Mouse (Mus musculus) liver, adult (tissue): ENCODE results near the gene Acd.

Source experiments
- GATA4 ChIP-seq: IDR thresholded peaks from 2 replicates; pipeline ENCODE4 v1.6.1; 2014; ENCODE audit warnings: mild to moderate bottlenecking, low read length; ENCODE audit not compliant: insufficient replicate concordance

The Acd gene

DNA sequence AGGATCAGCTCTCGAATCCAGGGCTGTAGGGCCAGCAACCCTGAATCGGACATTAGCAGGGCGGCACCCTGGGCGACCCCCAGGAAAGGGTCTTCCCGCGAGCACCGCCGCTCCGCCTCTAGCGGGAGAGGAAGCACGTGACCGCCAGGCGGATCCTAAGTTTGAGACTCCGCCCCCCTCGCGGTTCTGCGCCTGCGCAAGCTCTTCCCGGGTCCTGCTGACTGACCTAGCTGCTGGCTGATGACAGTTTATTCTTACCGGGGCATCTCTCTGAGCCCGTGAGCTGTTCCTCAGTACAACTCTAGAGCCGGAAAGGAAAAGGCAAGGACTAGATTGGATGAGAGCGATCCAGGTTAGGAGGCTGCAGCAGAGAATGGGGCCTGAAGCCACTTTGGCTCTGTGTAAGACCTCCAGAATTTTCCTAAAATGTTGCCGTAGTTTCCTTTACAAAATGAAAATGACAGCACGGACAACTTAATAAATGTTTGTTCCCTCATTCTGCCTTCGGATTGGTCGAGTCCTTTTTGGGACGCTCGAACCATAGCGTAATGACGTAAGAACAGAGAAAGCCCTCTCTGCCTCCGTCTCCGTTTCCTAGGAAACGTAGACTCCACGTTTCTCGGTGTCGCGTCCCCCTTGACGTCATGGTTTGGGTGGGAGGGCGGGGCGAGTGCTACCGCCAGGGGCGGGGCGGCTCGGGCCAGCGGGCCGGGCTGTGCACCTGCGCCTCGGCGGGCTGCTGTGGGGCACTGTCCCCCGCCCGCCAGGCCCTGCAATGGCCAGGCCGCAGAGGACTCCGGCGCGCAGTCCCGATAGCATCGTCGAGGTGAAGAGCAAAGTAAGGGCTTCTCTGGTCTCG, at the start of gene Acd, which contains the start of gene Pard6a:
Gene Acd (minus strand): TSS at position 137 of the 859 bp plus-strand sequence.
Gene Pard6a (plus strand): TSS at position 183 of the 859 bp plus-strand sequence.
- no peak for TF ChIP-seq GATA4

DNA sequence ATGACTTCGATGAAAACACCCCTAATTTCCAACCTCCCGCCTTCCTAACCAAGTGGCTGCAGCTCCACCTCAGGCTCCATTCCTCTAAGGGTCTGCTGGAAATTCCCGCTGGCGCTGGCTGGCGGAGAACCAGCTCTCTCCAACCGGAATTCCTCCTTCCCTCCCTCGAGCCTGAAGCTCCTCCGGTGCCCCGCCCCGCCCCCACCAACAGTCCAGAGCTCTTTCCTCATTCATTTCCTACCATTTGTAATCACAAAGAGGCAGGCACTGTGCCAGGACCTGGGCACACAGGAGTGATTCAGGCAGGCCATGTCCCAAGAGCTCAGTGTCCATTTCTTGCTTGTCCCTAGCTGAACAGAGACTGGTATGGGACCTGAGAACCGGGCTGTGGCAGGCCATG, 49.7 kb upstream of the Acd start:
- peak; percentile 49; the same call in 1 of the 2 replicates for TF ChIP-seq GATA4

DNA sequence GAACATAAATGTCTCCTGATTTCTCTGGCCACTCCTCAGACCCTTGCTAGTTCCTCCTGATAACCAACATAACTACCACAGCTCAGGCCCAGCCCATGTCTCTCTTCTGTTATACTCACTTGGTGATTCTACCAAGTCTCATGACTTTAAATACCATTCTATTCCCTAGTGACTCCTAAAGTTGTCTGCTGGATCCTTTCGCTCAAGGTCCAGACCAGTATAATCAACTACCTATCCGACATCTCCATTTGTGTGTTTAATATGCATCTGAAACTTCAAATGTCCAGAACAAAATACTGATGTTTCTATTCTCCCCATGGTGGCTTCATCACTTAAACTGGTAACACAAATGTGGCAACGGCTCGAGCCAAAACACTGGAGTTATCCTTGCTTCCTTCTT, 42.4 kb upstream of the Acd start:
- TF ChIP-seq GATA4: no peak

DNA sequence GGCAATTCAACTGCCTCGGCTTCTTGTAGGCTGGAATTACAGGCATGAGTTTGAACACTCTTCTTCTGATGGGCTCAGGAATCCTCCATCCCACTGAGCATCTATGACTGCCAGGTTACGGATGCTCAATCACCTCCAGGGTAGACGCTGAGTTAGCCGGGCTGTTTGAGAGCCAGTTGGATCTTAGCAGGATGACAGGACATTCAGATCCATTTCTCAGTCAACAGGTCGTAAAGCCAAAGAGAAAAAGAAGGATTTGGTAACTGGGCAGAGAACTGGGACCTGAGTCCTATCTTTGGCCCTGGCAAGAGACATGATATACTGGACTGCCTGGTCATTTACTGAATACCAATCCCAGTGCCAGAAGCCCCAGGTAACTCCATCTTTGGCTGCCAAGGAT, 38.3 kb upstream of the Acd start:
- TF ChIP-seq GATA4: no peak

DNA sequence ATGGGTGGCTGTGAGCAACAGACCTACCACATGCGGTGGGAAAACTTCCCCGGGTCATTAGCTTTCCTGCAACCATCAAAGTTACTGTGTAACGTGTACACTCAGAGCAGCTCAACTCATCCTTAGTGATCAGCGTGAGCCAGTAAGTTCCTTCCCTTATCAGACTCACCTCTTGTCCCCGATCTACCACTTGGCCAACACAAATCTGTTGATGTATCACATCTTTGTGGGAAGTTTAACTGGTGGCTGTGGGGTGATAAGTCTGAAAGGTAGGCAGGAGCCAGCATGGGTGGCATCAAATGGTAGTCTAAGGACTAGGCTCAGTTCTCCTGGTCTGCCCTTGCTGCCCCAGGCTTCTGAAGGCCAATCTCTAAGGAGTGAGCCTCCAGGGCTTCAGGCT, 31.3 kb upstream of the Acd start:
- TF ChIP-seq GATA4: no peak

DNA sequence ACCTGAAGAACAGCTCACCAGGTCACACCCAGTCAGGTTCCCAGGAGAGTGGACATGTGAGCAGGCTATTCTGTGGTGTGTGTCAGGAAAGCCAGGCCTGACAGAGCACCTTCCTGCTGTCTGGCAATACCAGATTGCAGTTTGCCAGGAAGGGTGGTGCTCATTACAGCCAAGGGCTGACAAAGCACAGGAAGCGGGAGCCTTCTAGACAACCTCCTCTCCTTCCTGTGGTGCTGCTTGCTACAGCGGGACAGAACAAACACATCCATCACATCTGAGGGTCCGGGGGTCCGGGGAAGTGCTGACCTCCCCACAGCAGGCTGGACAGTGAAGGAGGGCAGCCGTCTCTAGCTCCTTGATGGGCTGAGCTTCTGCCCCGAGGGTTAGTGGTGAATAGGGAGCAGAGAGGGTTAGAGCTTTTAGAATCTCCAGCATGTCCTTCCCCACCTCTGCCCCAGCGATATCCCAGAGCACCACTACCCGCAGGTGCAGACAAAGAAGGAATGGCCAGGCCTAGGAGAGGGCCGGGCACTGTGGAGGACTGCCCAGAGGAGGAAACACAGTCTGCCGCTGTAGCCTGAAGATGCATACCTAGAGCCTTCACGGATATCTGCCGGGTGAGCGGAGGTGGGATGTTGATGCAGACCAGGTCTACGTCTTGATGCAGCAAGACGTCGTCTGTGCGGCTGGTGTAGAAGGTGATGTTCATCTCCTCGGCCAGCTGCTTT, 26.7 kb upstream of the Acd start:
- TF ChIP-seq GATA4: peak; percentile 79; the same call in 1 of the 2 replicates

DNA sequence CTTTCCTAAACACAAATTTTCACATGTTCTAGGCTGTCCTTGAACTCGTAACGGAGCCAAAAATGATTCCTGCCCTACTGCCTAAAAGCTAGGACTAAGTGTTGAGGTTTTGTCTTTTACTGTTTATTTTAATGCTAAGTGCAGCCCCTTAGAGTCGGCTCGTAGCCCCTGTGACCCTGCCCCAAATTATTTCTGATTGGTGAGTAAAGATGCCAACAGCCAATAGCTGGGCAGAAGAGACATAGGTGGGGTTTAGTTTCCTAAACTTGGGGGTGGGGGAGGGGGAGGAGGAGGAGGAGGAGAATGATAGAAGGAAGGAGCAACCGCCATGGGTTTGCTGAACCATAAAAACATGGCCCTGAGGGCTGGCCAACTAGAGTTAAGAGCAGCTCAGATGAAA, 24.8 kb upstream of the Acd start:
- TF ChIP-seq GATA4: no peak

DNA sequence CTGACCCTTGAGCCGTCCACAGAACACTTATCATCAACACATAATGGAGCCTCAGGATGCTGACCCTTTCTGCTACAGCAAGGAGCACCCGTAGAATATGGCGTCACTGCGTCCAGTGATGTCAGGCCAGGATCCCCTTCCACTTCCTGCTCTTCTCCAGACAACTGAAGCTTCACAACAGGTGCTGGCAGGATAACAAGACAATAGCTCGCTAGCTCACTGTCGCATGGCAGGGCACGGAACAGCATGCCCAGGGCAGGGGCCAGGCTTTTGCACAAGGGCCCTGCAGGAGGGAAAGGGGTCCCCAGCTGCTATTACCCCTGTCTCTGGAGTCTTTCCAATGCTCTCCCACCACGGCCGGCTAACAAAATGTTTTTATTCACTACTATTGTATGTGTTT, 22.0 kb upstream of the Acd start:
- no peak for TF ChIP-seq GATA4

DNA sequence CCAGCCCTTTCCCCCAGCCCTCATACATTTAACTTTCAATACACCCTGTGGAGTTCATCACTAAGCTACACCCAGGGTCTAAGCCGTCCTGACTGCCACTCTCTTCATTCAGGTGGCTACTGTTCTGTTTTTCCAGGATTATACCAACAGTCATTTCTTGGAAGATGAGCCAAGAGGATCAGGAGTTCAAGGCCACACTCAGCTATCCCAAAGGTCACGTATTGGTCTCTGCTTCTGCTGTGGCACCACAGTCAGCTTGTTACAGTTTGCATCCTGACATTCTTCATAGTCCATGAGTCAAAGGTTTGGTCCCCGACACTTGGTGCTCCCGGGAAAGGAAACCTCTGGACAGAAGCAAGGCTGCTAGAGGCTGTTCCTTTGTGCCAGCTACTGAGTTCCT, 18.7 kb upstream of the Acd start:
- TF ChIP-seq GATA4: no peak

DNA sequence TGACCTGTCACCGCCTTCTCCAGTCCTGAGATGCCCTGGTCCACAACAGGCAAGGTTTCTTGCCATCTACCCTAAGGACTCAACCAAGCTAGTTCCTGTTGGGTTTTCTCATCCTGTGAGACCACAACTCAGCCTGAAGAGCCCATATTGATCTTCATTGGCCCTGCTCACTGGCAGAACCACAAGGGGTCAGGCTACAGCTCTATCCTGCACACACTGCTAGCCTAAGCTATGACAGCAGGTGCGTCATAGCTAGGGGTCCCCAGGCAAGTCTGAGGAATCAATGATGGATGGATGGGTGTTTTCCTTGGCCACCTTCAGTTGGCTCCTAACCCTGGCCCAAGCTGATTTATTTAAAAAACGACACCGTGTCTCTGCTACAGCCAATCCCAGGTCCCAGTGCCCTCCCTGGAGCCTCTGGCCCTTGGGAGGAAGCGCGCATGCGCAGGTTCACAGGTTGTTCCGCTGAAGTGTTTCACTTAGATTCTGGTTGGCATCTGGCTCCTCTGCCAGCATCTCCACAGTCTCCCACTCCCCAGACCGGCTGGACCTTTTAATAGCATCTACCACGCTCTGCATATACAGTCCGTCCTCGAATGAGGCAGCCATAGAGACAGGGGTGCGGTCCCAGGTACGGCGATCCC, 15.5 kb upstream of the Acd start:
- no peak for TF ChIP-seq GATA4

DNA sequence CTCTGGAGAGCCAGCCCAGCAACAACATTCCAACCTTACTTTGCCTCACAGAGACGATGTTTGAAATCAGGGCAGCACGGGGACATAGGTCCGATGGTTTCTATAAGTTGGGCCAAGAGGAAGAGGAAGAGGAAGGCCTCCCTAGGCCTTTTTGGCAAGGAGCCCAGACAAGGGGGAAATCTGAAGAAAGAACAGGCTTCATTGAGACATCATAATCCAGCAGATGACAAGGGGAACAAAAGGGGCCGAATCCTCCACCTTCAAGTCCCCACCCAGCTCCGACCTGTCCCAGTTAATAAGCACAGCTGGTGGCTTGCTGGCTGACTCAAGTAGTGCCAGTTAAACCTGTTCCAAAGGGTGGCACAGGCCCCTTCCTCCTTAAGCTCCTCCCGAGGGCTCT, 14.1 kb upstream of the Acd start:
- no peak for TF ChIP-seq GATA4

DNA sequence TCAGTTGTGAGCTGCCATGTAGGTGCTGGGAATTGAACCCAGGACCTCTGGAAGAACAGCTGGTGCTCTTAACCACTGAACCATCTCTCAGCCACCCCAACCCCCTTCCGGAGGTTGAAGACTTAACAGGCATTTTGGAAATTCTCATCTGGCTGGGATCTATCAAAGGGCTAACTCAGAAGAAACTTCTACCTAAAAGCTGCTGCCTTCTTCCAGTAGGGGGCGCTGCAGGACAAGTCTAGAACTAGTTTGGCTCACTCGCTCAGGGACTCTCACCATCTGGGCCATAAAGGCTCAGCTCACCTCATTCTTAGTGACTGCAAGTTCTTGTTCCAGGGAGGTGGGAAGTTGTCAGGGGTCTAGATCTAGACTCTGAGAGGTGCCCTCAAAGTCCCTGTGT, 13.2 kb upstream of the Acd start:
- TF ChIP-seq GATA4: no peak

DNA sequence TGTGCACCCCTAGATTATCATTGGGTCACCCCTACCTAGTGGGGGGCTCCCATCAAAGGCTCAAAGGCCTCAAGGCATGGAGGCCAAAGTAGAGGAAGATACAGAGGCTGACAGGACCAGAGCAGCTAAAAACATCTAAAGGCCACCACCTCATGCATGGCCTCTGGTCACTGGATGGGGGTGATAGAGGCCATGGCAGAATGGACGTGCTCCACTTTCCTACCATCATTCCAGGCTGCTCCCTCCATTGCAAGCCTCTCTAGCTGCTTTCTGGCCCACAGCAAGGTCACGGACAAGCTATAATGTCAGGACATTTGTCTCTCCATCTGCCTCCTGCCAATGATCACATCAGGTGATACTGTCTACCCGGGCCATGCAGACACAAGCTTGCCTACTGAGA, 11.4 kb upstream of the Acd start:
- TF ChIP-seq GATA4: no peak

DNA sequence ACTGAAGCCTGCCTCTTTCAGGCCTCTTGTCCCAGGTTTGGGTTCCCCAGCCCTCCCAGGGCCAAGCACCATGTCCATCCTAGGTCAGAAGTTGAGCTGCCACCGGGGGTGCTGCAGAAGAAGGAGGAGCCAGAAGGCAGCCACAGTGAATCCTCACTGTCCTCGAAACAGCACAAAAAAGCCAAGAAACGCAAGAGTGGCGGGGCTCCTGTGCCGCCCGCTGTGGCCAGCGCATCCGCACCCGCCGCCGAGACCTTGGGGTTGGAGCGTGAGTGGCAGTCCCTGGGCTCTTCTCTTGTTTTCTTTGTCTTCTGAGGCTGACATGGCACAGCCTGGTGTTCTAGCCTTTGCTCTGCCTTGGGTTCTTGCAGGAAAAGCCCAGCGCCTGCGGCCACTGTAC, 8.4 kb upstream of the Acd start:
- TF ChIP-seq GATA4: no peak

DNA sequence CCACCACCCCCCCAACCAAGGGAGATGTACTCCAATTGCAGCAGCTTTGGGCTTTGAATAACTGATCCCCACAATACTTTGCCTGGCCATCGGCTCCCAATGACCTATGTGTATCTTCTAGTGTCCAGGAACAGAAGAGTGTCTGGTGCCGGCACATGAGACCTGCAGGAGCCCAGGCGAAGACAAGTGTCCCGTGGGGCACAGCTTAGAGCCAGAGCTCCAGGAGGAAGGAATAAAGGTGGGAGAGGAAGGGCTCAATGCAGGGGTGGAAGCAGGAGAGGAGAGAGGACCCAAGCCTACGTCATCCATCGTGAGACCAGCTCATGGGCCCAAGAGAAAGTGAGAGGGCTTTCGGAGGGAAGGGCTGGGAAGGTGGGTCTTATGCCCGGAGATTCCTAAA, 7.8 kb upstream of the Acd start:
- TF ChIP-seq GATA4: no peak
